In genomic region chr17:78401713-78402112, GRCm38 (mm10) we compare ENCODE assay signal across 9 mouse cellular contexts. TPM values are rescaled to one million over a fixed set of nuclear protein-coding genes. Genes with fewer than 3 reads are reported as not detected.
DNase-seq lines count a peak whose midpoint lies in the region; ATAC-seq and TF ChIP-seq lines count a peak whose summit lies in the region.
"Had no signal": no experiment of that assay in that cellular context is flagged by ENCODE, and none has a peak within 500 bp of the region (broad histone marks: within the 10 kb centered on the region; RNA-seq: fewer than 3 reads in every experiment).

No protein-coding gene starts in this region.

- TF ChIP-seq POLR2A in kidney, adult 2 months (IDR thresholded peaks at IDR 0.05; ENCODE audit: low read depth, low read length): no peak
- TF ChIP-seq POLR2A in cerebellum, adult 2 months (IDR thresholded peaks at IDR 0.05; ENCODE audit: borderline replicate concordance, insufficient read depth, low read length): no peak
- no peak for TF ChIP-seq POLR2A in thymus, adult 2 months (IDR thresholded peaks at IDR 0.05; ENCODE audit: control insufficient read depth, extremely low read depth, insufficient read depth, low read length, poor library complexity)

- CTCF ChIA-PET in Patski (lab: Charles Lee): interaction anchor here (0.9 to 3.2 kb wide), 7 partner anchors 9 to 72 kb away, joined by 3 to 12 read pairs (median 4); no protein-coding TSS in a partner anchor

- TF ChIP-seq CTCF in kidney, adult 2 months (conservative IDR thresholded peaks at IDR 0.05; ENCODE audit: insufficient read depth, insufficient read length, low read depth, low read length): no peak
- no peak for TF ChIP-seq CTCF in Patski (IDR thresholded peaks at IDR 0.05)
- TF ChIP-seq CTCF in cerebellum, adult 2 months (IDR thresholded peaks at IDR 0.05; ENCODE audit: borderline replicate concordance, insufficient read depth, low read depth, low read length): no peak
- no peak for TF ChIP-seq CTCF in liver, postnatal 0 days (IDR thresholded peaks at IDR 0.05; ENCODE audit: low read depth)
- no peak for TF ChIP-seq CTCF in thymus, adult 2 months (IDR thresholded peaks at IDR 0.05; ENCODE audit: borderline replicate concordance, control insufficient read depth, extremely low read depth, insufficient read depth, low read length, poor library complexity)

- TF ChIP-seq EP300 in liver, postnatal 0 days (IDR thresholded peaks at IDR 0.05; ENCODE audit: low read depth): no peak

- peaks cover 25% of the 10 kb centered on the region for H3K4me1 ChIP-seq in kidney, adult 2 months (ENCODE audit: control insufficient read depth, insufficient read depth, low read length)
- H3K4me1 ChIP-seq in cerebellum, adult 2 months (ENCODE audit: control insufficient read depth, insufficient read depth, low read length): peaks cover 34% of the 10 kb centered on the region
- H3K4me1 ChIP-seq in liver, postnatal 0 days (ENCODE audit: insufficient read depth): peaks cover 17% of the 10 kb centered on the region
- H3K4me1 ChIP-seq in thymus, adult 2 months (replicated peaks; ENCODE audit: control insufficient read depth, insufficient read depth, low read length): peaks cover 9% of the 10 kb centered on the region

- no peaks in the 10 kb centered on the region for H3K9me3 ChIP-seq in liver, postnatal 0 days (ENCODE audit: low read length)
- H3K9me3 ChIP-seq: megakaryocyte, embryonic 14.5 days had no signal

- H3K27me3 ChIP-seq in kidney, adult 2 months (replicated peaks; ENCODE audit: control insufficient read depth, insufficient read depth, low read length): no peaks in the 10 kb centered on the region
- no peaks in the 10 kb centered on the region for H3K27me3 ChIP-seq in Patski
- no peaks in the 10 kb centered on the region for H3K27me3 ChIP-seq in cerebellum, adult 2 months (ENCODE audit: control insufficient read depth, insufficient read depth, low read length)
- H3K27me3 ChIP-seq in liver, postnatal 0 days (ENCODE audit: insufficient read depth, low read length): no peaks in the 10 kb centered on the region
- H3K27me3 ChIP-seq in thymus, adult 2 months (ENCODE audit: control insufficient read depth, insufficient read depth, low read length): no peaks in the 10 kb centered on the region
- H3K27me3 ChIP-seq: megakaryocyte, embryonic 14.5 days had no signal

- intact Hi-C loops in gastrocnemius, postnatal 36 days (cut with DNase I): no loop called here

- no peak overlapping the region for H3K4me3 ChIP-seq in kidney, adult 2 months (ENCODE audit: insufficient read depth, low read depth, low read length)
- no peak overlapping the region for H3K4me3 ChIP-seq in cerebellum, adult 2 months (replicated peaks; ENCODE audit: insufficient read depth, low read depth, low read length)
- no peak overlapping the region for H3K4me3 ChIP-seq in liver, postnatal 0 days (ENCODE audit: low read depth, low read length)
- no peak overlapping the region for H3K4me3 ChIP-seq in thymus, adult 2 months (ENCODE audit: control insufficient read depth, insufficient read depth, low read length)
- H3K4me3 ChIP-seq: megakaryocyte, embryonic 14.5 days had no signal

- H3K36me3 ChIP-seq in kidney, adult 2 months (ENCODE audit: control insufficient read depth, insufficient read depth, low read length): no peaks in the 10 kb centered on the region; the same call in none of the 2 replicates
- peaks cover 13% of the 10 kb centered on the region; the same call in 1 of the 2 replicates for H3K36me3 ChIP-seq in liver, postnatal 0 days (replicated peaks; ENCODE audit: insufficient read depth, low read length)
- H3K36me3 ChIP-seq in thymus, adult 2 months (ENCODE audit: control insufficient read depth, insufficient read depth, low read length): peaks cover 7% of the 10 kb centered on the region

- H3K9ac ChIP-seq in liver, postnatal 0 days (replicated peaks): no peak overlapping the region

- POLR2A ChIA-PET in Patski (lab: Charles Lee): interaction anchor here (0.6 to 1.6 kb wide), 3 partner anchors 10 to 202 kb away, joined by 3 to 4 read pairs (median 3); no protein-coding TSS in a partner anchor

- no peak overlapping the region for H3K4me2 ChIP-seq in liver, postnatal 0 days (ENCODE audit: low read depth, low read length)

- in situ Hi-C loops in Patski (cut with MboI; ENCODE audit: low pct_unique_long_range_greater_than_20kb): no loop called here

- ATAC-seq in Patski: peak; percentile 97
- peak; percentile 36 for ATAC-seq in liver, postnatal 0 days

- peak overlapping the region; percentile 81 for H3K27ac ChIP-seq in kidney, adult 2 months (ENCODE audit: insufficient read depth, low read depth, low read length)
- 0 out of 2 replicates have a peak overlapping the region, but pooled peaks have one; percentile 3 for H3K27ac ChIP-seq in cerebellum, adult 2 months (ENCODE audit: insufficient read depth, low read length)
- H3K27ac ChIP-seq in liver, postnatal 0 days (ENCODE audit: low read depth): peak overlapping the region; percentile 69
- no peak overlapping the region for H3K27ac ChIP-seq in thymus, adult 2 months (ENCODE audit: control insufficient read depth, insufficient read depth, low read length)

- 36% methylated on average over 4 of the region's 4 CpGs for WGBS in kidney, adult 2 months
- 14% methylated on average over 4 of the region's 4 CpGs for WGBS in cerebellum, adult 2 months
- WGBS in liver, postnatal 0 days (ENCODE audit: insufficient replicate concordance): 63% methylated on average over 4 of the region's 4 CpGs
- WGBS in thymus, adult 2 months: 89% methylated on average over 4 of the region's 4 CpGs

- no peak for DNase-seq in kidney, adult 2 months
- DNase-seq in kidney, postnatal 4 days: no peak
- DNase-seq in Patski (ENCODE audit: low read depth, low spot score): peak; percentile 85
- DNase-seq in cerebellum, adult 2 months: peak; percentile 84 to 90
- no peak for DNase-seq in liver, postnatal 0 days
- no peak for DNase-seq in thymus, adult 2 months
- no peak for DNase-seq in frontal cortex, postnatal 10 days (ENCODE audit: low spot score in 2 of 2)
- DNase-seq in gastrocnemius, postnatal 36 days: no peak

RNA-seq across cellular contexts. Expression of gene Fez2, which starts 16.2 kb away (rescaled TPM):
- polyA plus RNA-seq in kidney, adult 2 months (2012; rRNA removed): 37.1 and 42.9 TPM in 2 replicates
- polyA plus RNA-seq in Patski (2021): 86.4 TPM
- 90.4 and 91.6 TPM in 2 replicates for polyA plus RNA-seq in cerebellum, adult 2 months (2012; rRNA removed)
- 17.3 and 20.3 TPM in 2 replicates for polyA plus RNA-seq in liver, postnatal 0 days (2015; fragmentation: Nextera tagmentation; extraction: Ambion mirVana)
- 13.9 and 14.9 TPM in 2 replicates for polyA plus RNA-seq in thymus, adult 2 months (2012; rRNA removed)
- 10 to 100 TPM; 52.8 to 64.7 TPM for total RNA-seq in gastrocnemius, postnatal 36 days (2021)

Comparison
In these comparisons a context has a peak if more than half of its experiments do, and no peak if none do; other contexts are left out.
1. DNase-seq: peak in Patski (single experiment) and cerebellum, adult 2 months (2 of 2); none in kidney, adult 2 months (single experiment), kidney, postnatal 4 days (0 of 2), liver, postnatal 0 days (single experiment), thymus, adult 2 months (single experiment), frontal cortex, postnatal 10 days (0 of 2) and gastrocnemius, postnatal 36 days (0 of 2).